Mouse (Mus musculus) liver, embryonic 14.5 days (tissue): ENCODE measurements around the gene Proz.

ENCODE experiments used
- CTCF ChIP-seq: IDR thresholded peaks from 2 replicates; pipeline ENCODE4 v1.5.1; 2016; ENCODE audit warnings: antibody characterized with exemption, low read depth, control low read depth
- EP300 ChIP-seq: IDR thresholded peaks from 2 replicates; pipeline ENCODE4 v1.6.1; 2016; ENCODE audit warnings: antibody characterized with exemption, low read depth

DNA sequence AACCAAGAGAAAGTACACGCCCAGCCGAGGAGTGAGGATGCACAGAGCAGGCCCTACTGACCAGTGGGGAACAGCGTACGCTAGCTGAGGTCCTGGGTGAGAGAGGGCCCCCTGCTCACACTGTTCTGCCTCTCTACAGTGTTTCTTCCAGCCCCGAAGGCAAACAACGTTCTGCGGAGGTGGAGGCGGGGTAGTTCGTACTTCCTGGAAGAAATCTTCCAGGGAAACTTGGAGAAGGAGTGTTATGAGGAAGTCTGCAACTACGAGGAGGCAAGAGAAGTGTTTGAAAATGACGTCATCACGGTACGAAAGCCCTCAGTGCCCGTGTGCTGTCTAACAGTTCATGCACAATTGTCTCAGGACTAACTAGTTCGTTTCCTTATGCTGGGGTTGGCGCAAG, 2.4 kb downstream of the Proz start:
- TF ChIP-seq CTCF (no peak), EP300 (no peak)
